Mouse (Mus musculus): ENCODE data around the gene Magi1. TPM values are rescaled to one million over a fixed set of nuclear protein-coding genes. Genes with fewer than 3 reads are reported as not detected.

The Magi1 gene
- polyA plus RNA-seq, 1 experiment, result 16.3 TPM

DNA sequence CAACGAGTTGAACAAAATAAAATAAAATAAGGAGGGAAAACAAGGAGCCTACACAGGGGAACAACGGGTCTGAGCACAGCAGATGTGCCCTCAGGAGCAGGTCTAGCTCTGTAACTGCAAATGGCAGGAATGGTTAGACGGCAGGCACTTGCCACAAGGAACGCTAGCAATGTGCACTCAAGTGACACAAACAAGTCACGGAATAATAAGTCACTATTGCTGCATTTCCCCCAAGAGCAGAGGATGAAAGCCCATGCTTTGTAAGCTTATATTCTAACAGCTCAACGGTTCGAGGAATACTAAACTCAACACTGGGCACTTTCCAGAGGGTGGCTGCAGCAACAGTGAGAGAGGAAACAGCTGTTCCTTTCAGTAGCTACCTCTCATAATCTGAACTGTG, 462.2 kb downstream of the Magi1 start:
- Histone ChIP-seq H3K27ac (ENCODE audit: insufficient read depth, low read length) (no peak overlapping the region), H3K4me1 (ENCODE audit: control insufficient read depth, insufficient read depth, low read length) (no peaks in the 10 kb centered on the region), H3K4me3 (ENCODE audit: insufficient read depth, low read length) (no peak overlapping the region)
- no peak for TF ChIP-seq CTCF (IDR thresholded peaks at IDR 0.05; ENCODE audit: borderline replicate concordance, insufficient read depth, low read length)
- no peak for TF ChIP-seq POLR2A (IDR thresholded peaks at IDR 0.05; ENCODE audit: low read depth, low read length)

DNA sequence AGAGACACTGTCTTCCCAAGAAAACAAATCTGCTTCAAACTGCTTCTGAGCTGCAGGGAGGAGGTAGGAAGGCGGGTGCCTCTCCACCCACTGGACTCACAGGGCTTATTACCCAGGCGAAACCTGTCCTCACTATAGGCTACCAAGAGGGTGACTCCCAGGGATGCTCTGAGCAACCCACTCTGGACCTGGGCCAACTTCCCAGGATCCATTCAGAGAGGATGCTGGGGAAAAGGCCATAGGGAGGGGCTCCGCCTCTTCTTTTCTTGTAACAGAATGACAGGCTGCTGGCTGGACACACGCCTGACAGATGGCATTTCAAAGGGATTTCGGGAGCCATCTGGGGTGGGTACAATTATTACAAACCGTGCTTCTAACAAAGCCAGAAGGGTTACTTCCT, 463.8 kb downstream of the Magi1 start:
- TF ChIP-seq CTCF (IDR thresholded peaks at IDR 0.05; ENCODE audit: borderline replicate concordance, insufficient read depth, low read length) (no peak), POLR2A (IDR thresholded peaks at IDR 0.05; ENCODE audit: low read depth, low read length) (no peak)
- Histone ChIP-seq H3K4me1 (ENCODE audit: control insufficient read depth, insufficient read depth, low read length) (no peaks in the 10 kb centered on the region), H3K4me3 (ENCODE audit: insufficient read depth, low read length) (no peak overlapping the region), H3K27ac (ENCODE audit: insufficient read depth, low read length) (no peak overlapping the region)

DNA sequence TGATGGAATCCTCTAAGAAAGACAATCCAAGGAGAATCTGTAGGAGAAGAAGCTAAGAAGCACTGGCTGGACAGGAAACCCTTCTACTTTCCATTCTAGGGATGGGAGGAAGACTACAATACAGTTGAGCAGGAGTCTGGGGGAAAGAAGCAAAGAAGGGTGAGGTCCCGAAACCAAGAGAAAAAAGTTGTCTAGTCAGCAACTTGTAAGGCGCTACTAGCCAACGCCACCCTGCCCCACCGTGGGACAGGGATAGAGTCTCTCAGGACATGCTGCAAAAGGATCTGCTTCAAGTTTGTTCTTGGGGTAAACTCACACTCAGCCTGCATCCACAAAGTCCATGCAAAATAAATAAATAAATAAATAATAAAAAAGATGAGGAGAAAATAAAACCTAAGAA, 464.4 kb downstream of the Magi1 start:
- H3K4me1 ChIP-seq (ENCODE audit: control insufficient read depth, insufficient read depth, low read length), result no peaks in the 10 kb centered on the region
- no peak overlapping the region for H3K4me3 ChIP-seq (ENCODE audit: insufficient read depth, low read length)
- no peak overlapping the region for H3K27ac ChIP-seq (ENCODE audit: insufficient read depth, low read length)
- no peak for TF ChIP-seq CTCF (IDR thresholded peaks at IDR 0.05; ENCODE audit: borderline replicate concordance, insufficient read depth, low read length)
- TF ChIP-seq POLR2A (IDR thresholded peaks at IDR 0.05; ENCODE audit: low read depth, low read length), result no peak

DNA sequence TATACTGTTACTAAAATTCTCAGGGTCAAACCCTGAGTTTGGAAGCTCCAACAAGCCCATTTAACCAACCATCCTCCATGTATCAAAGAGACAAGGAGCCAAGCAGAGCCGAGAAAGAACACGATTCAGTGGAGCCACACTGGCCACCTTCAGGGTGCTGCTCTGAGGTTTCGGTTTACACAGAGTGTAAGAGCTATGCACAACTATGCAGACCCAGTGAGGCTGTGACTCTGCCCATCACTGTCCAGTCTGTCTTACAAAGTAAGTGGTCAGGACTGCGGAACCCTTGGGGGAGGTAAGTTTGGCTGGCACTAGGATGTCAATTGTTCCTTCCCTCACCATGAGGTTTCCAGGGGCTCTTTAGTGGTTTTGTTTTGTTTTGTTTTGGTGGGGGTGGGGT, 465.2 kb downstream of the Magi1 start:
- H3K4me3 ChIP-seq (ENCODE audit: insufficient read depth, low read length), result no peak overlapping the region
- no peaks in the 10 kb centered on the region for H3K4me1 ChIP-seq (ENCODE audit: control insufficient read depth, insufficient read depth, low read length)
- no peak overlapping the region for H3K27ac ChIP-seq (ENCODE audit: insufficient read depth, low read length)
- TF ChIP-seq POLR2A (IDR thresholded peaks at IDR 0.05; ENCODE audit: low read depth, low read length) (no peak), CTCF (IDR thresholded peaks at IDR 0.05; ENCODE audit: borderline replicate concordance, insufficient read depth, low read length) (no peak)

DNA sequence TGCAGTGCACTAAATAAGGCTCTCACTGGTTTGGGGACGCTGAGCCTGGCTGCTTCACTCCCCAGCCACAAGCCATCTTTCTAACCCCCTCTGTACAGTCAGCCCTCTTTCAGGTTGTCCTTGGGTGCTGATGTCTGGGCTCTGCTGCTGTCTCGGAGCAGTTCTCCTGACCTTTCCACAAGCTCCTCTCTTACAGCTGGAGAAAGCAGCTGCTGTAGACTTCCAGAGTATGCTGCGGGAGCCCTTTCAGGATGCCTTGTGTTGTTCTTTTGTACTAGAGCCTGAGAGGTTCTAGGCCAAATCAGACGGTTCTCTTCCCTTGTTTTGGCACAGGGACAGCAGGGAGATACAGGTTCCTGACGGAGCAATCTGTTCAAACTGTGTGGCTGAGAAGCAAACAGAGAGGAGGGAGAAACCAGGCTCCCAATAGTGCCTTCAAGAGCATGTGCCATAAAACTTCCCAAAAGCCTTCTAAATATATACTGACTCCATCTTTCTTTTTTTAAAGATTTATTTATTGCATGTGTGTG, 478.2 kb downstream of the Magi1 start:
- H3K4me1 ChIP-seq (ENCODE audit: control insufficient read depth, insufficient read depth, low read length), result no peaks in the 10 kb centered on the region; the same call in 1 of the 2 replicates
- TF ChIP-seq CTCF (IDR thresholded peaks at IDR 0.05; ENCODE audit: borderline replicate concordance, insufficient read depth, low read length) (no peak), POLR2A (IDR thresholded peaks at IDR 0.05; ENCODE audit: low read depth, low read length) (no peak)
- no peak overlapping the region for H3K4me3 ChIP-seq (ENCODE audit: insufficient read depth, low read length)
- no peak overlapping the region for H3K27ac ChIP-seq (ENCODE audit: insufficient read depth, low read length)

DNA sequence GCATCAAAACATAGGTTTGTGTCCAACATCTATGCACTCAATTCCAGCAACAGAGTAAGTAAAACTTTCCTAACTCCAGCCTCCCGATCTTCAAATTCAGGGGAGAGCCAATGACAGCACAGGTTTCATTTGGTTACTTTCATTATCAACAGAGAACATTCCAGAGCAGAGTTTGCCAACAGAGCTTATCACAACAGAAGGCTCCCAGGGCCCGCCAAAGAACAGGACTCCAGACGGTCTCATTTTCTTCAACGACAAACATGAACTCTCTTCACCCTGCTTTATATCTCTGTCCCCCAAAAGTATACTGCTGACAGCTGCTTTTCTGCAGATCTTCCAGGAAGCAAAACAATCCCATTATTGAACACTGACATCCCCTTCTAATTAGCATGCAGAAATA, 481.3 kb downstream of the Magi1 start:
- TF ChIP-seq POLR2A (IDR thresholded peaks at IDR 0.05; ENCODE audit: low read depth, low read length), result no peak
- TF ChIP-seq CTCF (IDR thresholded peaks at IDR 0.05; ENCODE audit: borderline replicate concordance, insufficient read depth, low read length), result no peak
- H3K27ac ChIP-seq (ENCODE audit: insufficient read depth, low read length), result no peak overlapping the region
- H3K4me1 ChIP-seq (ENCODE audit: control insufficient read depth, insufficient read depth, low read length), result no peaks in the 10 kb centered on the region; the same call in 1 of the 2 replicates
- H3K4me3 ChIP-seq (ENCODE audit: insufficient read depth, low read length), result no peak overlapping the region

GRCm38 (mm10) chr6:93800465-93800864, 483.3 kb downstream of the Magi1 start:
- no peak overlapping the region for H3K27ac ChIP-seq (ENCODE audit: insufficient read depth, low read length)
- H3K4me1 ChIP-seq (ENCODE audit: control insufficient read depth, insufficient read depth, low read length), result no peaks in the 10 kb centered on the region; the same call in 1 of the 2 replicates
- no peak overlapping the region for H3K4me3 ChIP-seq (ENCODE audit: insufficient read depth, low read length)
- TF ChIP-seq CTCF (IDR thresholded peaks at IDR 0.05; ENCODE audit: borderline replicate concordance, insufficient read depth, low read length) (no peak), POLR2A (IDR thresholded peaks at IDR 0.05; ENCODE audit: low read depth, low read length) (no peak)

DNA sequence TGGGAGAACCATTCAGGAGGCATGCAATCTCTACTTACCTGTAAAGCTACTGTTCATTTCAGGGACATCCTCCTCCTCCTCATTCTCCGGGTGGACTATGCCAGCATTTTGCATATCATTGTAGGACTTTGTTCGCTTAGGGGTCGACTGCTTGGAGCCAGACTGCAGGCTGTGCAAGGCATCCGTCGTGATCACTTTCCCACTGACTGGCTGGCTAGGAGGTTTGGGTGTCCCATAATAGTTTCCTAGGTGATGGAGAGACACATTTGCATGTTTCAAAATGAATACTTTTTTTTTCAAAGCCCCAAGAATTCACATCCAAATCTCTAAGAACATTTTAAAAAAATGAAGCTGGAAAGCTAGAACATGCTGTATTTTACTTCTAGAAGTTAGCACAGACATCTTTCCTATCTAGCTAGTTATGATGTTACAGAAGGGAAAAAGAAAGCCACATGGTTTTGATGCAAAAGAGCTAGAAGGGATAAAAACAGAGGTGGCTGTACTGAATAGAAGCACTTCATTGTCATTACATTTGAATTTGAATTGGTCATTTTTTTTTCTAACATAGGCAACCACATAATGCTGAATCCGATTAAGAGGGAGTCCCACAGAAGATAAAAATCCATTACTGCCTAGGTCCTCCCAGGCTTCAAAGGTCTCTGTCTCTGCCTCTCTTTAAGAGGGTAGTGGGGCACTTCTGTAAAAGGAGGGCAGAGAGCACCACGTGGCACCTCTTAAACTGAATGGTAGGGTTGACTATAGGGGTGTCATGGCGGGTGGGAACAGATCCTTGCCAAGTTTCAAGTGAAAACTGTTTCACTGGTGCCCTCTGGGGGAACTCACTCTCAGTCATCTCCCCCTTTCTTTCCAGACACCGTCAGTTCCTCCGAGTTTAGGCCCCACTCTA, 491.2 kb downstream of the Magi1 start:
- TF ChIP-seq POLR2A (IDR thresholded peaks at IDR 0.05; ENCODE audit: low read depth, low read length) (no peak), CTCF (IDR thresholded peaks at IDR 0.05; ENCODE audit: borderline replicate concordance, insufficient read depth, low read length) (no peak)

DNA sequence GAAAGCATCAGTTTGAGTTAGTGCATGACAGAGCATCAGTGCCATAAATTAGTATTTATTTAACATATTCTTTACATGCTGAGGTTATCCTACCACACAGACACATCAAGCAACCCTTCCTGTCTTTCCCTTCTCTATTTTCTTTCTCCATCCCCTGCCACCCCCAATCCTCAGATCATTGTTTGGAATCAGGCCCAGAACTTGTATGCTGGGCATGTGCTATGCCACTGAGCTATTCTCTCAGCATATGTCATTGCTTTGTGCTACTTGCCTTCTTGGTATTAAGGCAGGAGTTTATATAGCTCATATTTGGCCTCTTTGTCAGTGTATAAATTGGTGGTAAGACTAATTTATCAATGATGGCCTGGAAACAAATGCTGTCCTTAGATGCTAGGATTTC, 494.0 kb downstream of the Magi1 start:
- Histone ChIP-seq H3K27ac (ENCODE audit: insufficient read depth, low read length) (no peak overlapping the region), H3K4me1 (ENCODE audit: control insufficient read depth, insufficient read depth, low read length) (no peaks in the 10 kb centered on the region), H3K4me3 (ENCODE audit: insufficient read depth, low read length) (no peak overlapping the region)
- no peak for TF ChIP-seq POLR2A (IDR thresholded peaks at IDR 0.05; ENCODE audit: low read depth, low read length)
- no peak for TF ChIP-seq CTCF (IDR thresholded peaks at IDR 0.05; ENCODE audit: borderline replicate concordance, insufficient read depth, low read length)

More for the DNA sequence above, 491.2 kb downstream of the Magi1 start:
- H3K4me3 ChIP-seq (ENCODE audit: insufficient read depth, low read length), result no peak overlapping the region
- H3K27ac ChIP-seq (ENCODE audit: insufficient read depth, low read length), result no peak overlapping the region
- H3K4me1 ChIP-seq (ENCODE audit: control insufficient read depth, insufficient read depth, low read length), result no peaks in the 10 kb centered on the region

DNA sequence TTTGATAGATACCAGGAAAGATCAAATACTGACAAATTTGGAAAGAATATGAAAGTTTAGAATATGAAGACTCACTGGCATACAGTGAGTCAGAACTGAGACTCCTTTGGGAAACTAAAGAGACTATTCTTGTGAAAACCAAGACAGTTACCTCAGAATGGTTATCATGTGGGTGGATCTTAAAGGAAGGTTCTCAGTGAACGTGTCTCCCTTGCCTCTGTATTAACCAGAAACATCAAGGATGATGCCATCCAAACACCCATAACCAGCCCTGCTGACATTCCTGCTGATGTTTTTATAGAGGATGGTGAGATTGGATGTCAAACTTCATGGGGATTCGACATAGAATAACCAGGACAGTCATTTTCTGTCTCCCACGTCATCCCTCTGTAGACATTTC, 496.7 kb downstream of the Magi1 start:
- TF ChIP-seq POLR2A (IDR thresholded peaks at IDR 0.05; ENCODE audit: low read depth, low read length) (no peak), CTCF (IDR thresholded peaks at IDR 0.05; ENCODE audit: borderline replicate concordance, insufficient read depth, low read length) (no peak)
- no peak overlapping the region for H3K27ac ChIP-seq (ENCODE audit: insufficient read depth, low read length)
- H3K4me1 ChIP-seq (ENCODE audit: control insufficient read depth, insufficient read depth, low read length), result no peaks in the 10 kb centered on the region
- no peak overlapping the region for H3K4me3 ChIP-seq (ENCODE audit: insufficient read depth, low read length)
